Mouse (Mus musculus) liver, embryonic 14.5 days (tissue): ENCODE results near the gene Cdca3.

Experiments used
- CTCF ChIP-seq: IDR thresholded peaks from 2 replicates; pipeline ENCODE4 v1.5.1; 2016; ENCODE audit warnings: antibody characterized with exemption, low read depth, control low read depth
- EP300 ChIP-seq: IDR thresholded peaks from 2 replicates; pipeline ENCODE4 v1.6.1; 2016; ENCODE audit warnings: antibody characterized with exemption, low read depth

DNA sequence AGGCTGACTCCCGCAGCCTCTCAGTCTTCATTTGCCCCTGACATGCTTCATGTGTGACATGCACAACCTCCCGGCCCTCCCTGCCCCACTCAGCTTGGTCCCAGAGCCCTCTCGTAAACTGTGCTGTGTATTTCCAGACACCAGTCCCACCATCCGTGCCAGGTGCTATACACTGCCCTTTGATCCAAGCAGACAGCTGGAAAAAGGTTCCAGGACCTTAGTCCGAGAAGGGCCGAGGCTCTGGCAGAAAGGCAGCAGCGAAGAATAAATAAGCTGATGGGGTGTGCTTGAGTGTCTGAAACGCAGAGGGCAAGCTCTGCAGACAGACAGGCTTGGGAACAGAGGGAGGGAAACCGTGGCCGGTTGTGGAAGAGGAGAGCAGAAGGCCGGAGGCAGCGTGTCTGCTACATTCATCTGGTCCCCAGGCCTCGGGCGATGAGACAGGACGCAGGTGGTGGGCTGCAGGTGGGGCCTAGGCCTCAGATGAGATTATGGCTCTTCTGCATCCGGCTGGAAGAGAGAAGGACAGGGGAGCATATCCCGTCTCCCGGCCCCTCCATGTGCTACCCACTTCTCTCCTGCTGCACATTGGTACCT, 36.5 kb downstream of the Cdca3 start:
- no peak for TF ChIP-seq EP300
- no peak for TF ChIP-seq CTCF
